Mouse (Mus musculus) lung, adult 2 months (tissue): ENCODE measurements around the gene Tmpo. TPM values are rescaled to one million over a fixed set of nuclear protein-coding genes. Genes with fewer than 3 reads are reported as not detected.
A peak's percentile ranks its signal among the peaks of the same experiment; 100 is the strongest.

Source experiments
- DNase-seq: peaks from one replicate; pipeline ENCODE4 v3.0.0; 2022
- H3K4me1 ChIP-seq: fragments of 200-500 bp; 2 replicates; pipeline ENCODE4 v1.6.1; 2011; ENCODE audit warnings: low read length; ENCODE audit not compliant: control insufficient read depth, insufficient read depth
- H3K4me3 ChIP-seq: fragments of 200-500 bp; replicated peaks from 2 replicates; pipeline ENCODE3; 2011; ENCODE audit warnings: low read depth, mild to moderate bottlenecking, control low read depth, low read length; ENCODE audit errors: extremely low read depth
- CTCF ChIP-seq: fragments of 200-500 bp; IDR thresholded peaks from 2 replicates; pipeline ENCODE4 v1.5.1; 2011; ENCODE audit warnings: mild to moderate bottlenecking, low read length, control low read depth; ENCODE audit not compliant: insufficient read depth
- POLR2A ChIP-seq: fragments of 200-500 bp; IDR thresholded peaks from 2 replicates; pipeline ENCODE4 v1.6.1; 2011; ENCODE audit warnings: low read depth, mild to moderate bottlenecking, control low read depth, low read length, borderline replicate concordance; ENCODE audit errors: extremely low read depth
- WGBS: fragments of 180-500 bp; shearing (Covaris S2); methylation state at CpG from one replicate; pipeline ENCODE4 v1.1.7; 2018; 5-methylcytosine and 5-hydroxymethylcytosine counted together
- polyA plus RNA-seq: library from polyadenylated mRNA; depleted of rRNA; stranded (reverse); fragments of >200 nt; gene quantifications from 2 replicates; pipeline ENCODE4 v1.2.3, GENCODE M21; 2012; rRNA removed

The Tmpo gene
- polyA plus RNA-seq = 40.4 and 49.6 TPM in 2 replicates

DNA sequence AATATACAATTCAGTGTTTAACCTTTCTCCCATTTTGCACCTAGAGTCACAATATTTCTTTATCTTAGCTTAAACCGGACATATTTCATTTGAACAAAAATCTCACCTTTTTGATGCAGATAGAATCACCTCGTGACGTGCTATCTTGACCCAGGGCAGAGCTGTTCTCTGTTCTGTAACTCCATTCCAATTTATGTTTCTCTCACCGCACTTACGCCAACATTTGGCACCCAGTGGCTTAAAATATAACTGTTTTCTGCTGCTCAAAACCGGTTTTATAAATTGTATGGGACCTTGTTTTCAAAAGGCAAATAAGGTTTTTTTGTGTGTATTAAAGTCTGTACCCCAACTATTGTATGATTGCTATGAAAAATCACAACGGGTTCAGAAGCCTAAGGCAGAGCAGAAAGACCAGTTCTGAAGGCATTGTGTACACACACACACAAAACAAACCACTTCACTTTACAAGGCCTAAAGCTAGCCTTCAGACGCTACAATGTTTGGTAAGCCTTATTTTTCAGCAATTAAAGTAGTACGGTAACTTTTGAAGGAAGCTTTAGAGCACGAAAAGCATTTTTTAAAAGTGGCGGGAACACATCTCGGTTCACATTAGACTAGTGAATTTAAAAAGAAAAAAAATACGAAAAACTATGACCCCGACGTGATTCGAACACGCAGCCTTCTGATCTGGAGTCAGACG is at the start of gene Tmpo:
Gene Tmpo (minus strand): TSS at position 555 of the 700 bp plus-strand sequence.
- peak within 1 kb of the TSS; percentile 84 for H3K4me3 ChIP-seq
- no peak for DNase-seq
- 13% methylated on average over 18 of the region's 18 CpGs for WGBS
- no peak for TF ChIP-seq CTCF
- TF ChIP-seq POLR2A = no peak
- no peaks in the 10 kb centered on the region; the same call in 1 of the 2 replicates for H3K4me1 ChIP-seq

DNA sequence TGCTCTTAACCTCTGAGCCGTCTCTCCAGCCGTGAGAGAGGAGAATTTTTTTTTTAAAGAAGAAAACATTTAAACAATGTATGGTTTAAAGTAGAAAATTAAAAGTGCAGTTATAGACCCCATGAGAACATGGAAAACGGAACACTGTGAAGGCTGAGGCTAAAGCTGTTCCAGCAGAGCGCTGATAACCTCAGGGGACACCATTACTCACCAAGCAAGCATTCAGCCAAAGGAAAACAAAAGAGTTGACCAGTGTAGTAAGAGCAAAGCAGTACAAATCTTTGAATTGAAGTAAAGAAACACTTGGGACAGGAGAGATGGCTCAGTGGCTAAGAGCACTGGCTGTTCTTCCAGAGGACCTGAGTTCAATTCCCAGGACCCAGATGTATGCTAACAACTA is 49.3 kb upstream of the Tmpo start:
- 43% methylated on average over 4 of the region's 4 CpGs for WGBS

DNA sequence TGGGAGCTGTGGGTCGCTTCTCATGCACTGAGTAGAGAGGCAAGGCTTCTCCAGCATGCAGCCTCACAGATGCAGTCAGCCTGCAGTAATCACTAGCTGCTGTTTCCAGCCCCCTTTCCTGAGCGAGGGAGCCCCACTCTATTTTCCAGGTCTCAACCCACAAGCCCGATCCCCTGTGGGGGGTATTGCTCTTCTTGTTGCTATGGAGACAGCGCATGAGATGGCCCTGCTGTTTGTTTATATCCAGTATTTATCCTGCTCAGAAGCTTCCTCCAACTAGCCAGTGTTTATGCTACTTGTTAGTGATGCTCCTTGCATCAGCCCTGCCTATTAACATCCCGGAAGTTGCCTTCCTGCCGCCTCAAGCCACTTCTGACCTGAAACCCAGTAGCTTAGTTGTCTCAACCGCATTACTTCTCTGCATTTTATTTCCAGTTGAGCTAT is 48.4 kb upstream of the Tmpo start:
- H3K4me1 ChIP-seq = no peaks in the 10 kb centered on the region
- no peak overlapping the region for H3K4me3 ChIP-seq
- WGBS = 22% methylated on average over 7 of the region's 7 CpGs
- DNase-seq = no peak
- no peak for TF ChIP-seq CTCF
- no peak for TF ChIP-seq POLR2A

More for the DNA sequence above, 49.3 kb upstream of the Tmpo start:
- Histone ChIP-seq H3K4me1 (no peaks in the 10 kb centered on the region), H3K4me3 (no peak overlapping the region)
- DNase-seq = no peak
- TF ChIP-seq POLR2A (no peak), CTCF (no peak)

GRCm38 (mm10) chr10:91228924-91229517 is 47.9 kb upstream of the Tmpo start:
- H3K4me3 ChIP-seq = no peak overlapping the region
- 49% methylated on average over 6 of the region's 6 CpGs for WGBS

DNA sequence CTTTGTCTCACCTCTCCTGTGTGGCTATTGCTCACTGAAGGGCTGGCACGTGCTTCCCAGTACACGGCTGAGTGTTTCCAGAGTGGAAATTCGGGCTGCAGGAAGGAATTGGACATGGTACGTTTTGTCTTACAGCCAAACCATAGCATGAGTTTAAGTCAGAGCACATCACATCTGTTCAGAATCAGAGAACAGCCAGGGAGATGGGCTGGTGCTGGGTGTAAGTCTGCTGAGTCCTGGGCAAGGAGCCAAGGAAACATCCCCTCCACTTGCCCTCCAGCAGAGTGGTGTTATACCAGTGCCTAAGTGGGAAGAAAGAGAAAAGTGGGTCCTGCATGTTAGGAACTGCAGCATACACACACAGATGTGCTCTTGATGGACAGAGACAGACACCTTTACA is 45.9 kb upstream of the Tmpo start:
- no peak overlapping the region for H3K4me3 ChIP-seq
- no peak for DNase-seq
- WGBS = 37% methylated on average over 4 of the region's 4 CpGs
- H3K4me1 ChIP-seq = peaks cover 2% of the 10 kb centered on the region; the same call in 1 of the 2 replicates
- TF ChIP-seq CTCF (no peak), POLR2A (no peak)

More at GRCm38 (mm10) chr10:91228924-91229517, 47.9 kb upstream of the Tmpo start:
- no peak for DNase-seq
- no peaks in the 10 kb centered on the region for H3K4me1 ChIP-seq
- TF ChIP-seq CTCF = no peak
- TF ChIP-seq POLR2A = no peak

DNA sequence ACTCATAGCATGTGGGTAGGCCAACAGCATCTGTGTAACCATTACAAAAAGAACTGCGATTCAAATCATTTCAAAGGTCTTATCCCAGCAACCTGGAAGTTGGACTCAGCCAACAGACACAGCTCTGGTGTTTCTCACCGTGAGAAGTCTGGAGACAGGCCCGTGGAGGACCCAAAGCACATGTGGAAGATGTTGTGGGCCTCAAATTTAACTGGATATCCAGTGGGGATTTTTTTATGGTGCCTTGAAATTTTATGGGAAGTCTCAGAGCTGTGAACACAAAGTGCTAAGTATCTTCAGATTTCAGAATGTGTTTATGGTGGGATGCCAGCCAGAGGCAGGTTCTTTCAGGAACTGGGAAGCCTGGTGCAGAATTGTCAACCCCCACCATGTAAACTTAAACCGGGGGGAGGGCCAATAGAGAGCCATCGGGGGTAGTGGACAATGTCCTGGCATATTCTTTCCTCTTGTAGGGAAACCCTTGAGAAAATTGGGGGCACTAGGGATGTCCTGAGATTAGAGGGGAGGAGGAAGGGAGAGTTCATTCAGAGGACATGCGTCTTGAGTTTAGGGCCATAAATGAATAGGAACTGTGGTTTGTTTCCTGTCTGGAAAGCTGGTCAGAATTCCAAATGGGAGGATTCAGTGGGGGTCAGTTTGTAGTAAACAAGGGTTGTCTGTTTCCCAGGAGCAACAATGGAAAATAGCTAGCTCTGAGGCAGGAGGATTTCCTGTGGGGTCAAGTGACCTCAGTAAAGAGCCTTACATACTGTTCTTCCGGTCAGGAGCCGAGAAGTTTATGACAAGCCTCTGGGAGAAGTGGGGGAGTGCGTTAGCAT is 41.5 kb upstream of the Tmpo start:
- 42% methylated on average over 9 of the region's 9 CpGs for WGBS
- H3K4me3 ChIP-seq = no peak overlapping the region
- DNase-seq = no peak
- TF ChIP-seq CTCF (no peak), POLR2A (no peak)
- peaks cover 2% of the 10 kb centered on the region; the same call in 1 of the 2 replicates for H3K4me1 ChIP-seq

DNA sequence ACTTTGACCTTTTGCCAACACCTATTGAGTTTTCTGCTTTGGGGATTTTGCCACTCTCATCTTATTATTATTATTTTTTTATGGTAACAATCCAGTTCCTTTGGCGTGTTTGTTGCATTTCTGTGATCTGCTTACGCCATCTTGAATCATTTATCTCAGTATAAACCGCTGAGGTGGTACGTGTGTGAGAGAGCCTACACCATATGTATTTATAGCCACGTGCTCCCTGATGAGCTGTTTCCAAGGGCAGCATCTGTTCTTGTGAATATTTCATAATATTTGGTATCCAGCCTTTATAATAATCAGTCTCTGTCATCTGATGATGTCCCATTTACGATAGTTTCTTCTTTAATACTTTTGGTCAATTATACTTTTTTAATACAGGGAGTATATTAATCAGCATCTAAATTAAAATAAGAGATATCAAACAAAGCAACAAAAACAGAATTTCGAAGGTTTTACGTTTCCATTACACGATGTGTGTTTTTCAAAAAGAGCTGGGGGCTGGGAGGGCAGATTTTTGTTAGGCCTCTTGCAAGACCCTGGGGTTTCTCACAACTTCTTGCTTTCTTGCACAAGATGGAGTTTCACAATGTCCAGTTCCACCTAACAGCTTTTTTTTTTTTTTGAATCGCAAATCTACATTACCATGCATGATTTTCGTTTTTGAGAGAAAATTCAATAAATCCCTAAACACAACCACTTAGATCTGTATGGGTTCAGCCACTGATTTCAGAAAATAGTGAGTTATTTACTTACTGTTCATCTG is 28.0 kb upstream of the Tmpo start:
- no peaks in the 10 kb centered on the region for H3K4me1 ChIP-seq
- 79% methylated on average over 11 of the region's 11 CpGs for WGBS
- no peak overlapping the region for H3K4me3 ChIP-seq
- no peak for TF ChIP-seq CTCF
- DNase-seq = no peak

DNA sequence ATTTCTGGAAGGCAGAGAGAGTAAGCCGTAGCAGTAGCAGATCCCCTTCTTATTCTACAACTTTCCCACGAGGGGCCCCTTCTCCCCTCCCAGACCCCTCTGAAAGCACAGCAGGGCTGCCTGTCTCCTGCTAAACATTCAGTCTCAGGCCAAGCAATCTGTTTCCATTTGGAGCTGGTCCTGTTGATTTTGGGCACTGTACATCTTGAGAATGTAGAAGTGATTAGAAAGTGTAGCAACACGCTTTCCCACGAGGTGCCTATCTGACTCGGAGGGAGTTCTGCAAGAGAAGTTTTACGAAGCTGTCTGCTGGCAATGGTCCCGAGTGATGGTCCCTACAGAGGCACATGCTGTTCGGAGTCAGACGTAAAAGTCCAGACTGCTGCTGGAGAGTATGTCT is 27.3 kb upstream of the Tmpo start:
- no peak for TF ChIP-seq CTCF
- TF ChIP-seq POLR2A = no peak
- no peaks in the 10 kb centered on the region for H3K4me1 ChIP-seq
- DNase-seq = no peak
- no peak overlapping the region for H3K4me3 ChIP-seq
- WGBS = 59% methylated on average over 9 of the region's 9 CpGs

DNA sequence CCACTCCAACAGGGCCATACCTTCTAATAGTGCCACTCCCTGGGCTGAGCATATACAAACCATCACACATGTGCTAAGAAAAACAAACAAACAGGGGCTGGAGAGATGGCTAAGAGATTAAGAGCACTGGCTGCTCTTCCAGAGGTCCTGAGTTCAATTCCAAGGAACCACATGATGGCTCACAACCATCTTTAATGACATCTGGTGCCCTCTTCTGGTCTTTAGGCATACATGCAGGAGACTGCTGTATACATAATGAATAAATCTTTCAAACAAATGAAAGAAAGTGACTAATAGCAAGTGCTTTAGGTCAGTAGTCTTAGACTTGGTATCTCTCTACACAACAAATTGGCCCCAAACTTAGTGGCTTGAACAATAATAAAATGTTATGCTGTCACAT is 26.2 kb upstream of the Tmpo start:
- H3K4me3 ChIP-seq = no peak overlapping the region
- TF ChIP-seq POLR2A = no peak
- no peak for TF ChIP-seq CTCF
- H3K4me1 ChIP-seq = no peaks in the 10 kb centered on the region
- no peak for DNase-seq
